Mouse (Mus musculus) frontal cortex, adult (tissue): ENCODE measurements at regions not wholly inside any gene's neighbourhood (a gene's known extent, or its start where the extent isn't known, plus 50 kb on each side); places are given as distances from the start of the nearest gene placed in this dataset.
A peak's percentile ranks its signal among the peaks of the same experiment; 100 is the strongest.

Experiments used
- ATAC-seq: cut with Nextera tagmentation; 2 replicates; pipeline ENCODE4 v1.9.2; 2017; ENCODE audit warnings: mild to moderate bottlenecking, moderate library complexity, mixed read lengths; ENCODE audit not compliant: low TSS enrichment

DNA sequence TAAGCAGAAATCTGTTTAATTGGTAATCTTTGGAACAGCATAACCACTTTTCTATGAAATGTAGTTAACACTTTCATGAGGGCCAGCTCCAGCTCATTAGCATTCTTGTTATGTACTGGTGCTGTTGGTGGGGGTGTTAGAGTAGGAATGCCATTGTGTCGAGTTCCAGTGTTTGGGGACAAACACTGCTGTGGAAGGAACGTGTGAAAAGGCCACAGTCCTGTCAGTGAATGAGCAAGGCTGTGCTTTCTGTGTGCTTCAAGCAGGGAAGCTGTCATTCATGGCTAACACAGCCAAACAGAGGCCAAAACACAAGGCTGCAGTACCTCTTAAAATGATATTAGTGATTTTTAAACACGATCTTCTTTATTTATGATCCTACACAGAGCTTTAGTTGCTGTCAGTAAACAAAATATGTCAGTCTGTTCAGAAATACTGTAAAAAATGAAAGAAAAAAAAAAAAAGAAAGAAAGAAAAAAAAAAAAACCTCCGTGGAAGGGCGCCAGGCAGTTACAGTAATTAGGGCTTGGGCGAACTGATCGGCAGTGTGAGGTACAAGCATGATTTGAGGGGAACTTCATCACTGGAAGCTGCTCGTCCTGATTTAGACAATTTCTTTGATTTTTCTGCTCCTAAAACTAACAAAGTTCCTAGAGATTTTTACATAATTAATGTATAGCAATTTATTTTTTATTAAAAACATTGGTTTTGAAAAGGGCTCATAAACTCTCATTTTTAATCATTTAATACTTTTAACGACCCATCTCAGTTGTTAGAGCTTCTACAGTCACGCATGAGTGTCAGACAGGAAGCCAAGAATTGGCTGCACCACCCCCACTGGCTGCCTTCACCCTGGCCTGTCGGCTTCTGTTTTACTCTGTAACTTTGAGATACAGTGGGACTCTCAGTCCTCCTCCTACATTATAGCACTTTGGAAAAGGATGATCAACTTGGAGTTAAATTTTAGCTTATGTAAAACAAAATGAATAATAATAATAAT is 80.8 kb upstream of the Dnajc24 start:
- no peak for ATAC-seq

DNA sequence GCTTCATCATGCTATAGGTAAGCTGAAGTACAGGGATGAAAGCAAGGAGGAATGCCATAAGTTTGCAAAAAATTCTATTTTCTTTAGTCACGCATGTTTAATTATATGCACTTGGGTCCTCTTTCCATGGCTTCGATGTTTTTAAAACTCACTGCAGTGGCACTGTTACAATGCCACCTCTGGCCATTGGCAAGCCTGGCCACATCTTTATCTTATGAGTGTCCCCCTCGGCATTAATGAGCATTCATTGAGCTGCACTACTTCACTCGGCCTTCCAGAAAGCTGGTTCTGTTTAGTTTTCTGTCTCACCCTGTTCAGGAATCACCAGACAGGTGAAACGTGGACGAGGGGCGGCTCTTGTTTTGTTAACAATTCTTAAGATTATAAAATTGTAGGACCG is 79.7 kb upstream of the Dnajc24 start:
- no peak for ATAC-seq

DNA sequence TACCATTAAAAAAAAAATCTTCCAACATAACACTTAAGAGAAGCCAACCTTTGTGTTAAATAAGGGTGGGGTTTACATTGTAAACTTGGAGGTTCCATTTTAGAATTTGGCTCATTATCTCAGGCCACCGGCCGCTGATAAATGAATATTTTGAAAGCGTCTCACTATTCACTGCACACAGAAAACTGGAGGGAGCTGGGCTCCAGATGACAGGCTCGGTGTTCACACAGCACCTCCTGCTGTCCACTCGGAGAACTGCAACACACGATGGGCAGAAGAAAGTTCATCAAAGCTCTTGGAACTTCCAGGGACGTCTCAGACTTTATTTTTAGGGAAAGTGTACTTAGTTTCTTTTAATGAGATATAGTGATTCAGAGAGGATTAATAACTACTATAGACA is 78.6 kb upstream of the Dnajc24 start:
- ATAC-seq: peak; percentile 79

DNA sequence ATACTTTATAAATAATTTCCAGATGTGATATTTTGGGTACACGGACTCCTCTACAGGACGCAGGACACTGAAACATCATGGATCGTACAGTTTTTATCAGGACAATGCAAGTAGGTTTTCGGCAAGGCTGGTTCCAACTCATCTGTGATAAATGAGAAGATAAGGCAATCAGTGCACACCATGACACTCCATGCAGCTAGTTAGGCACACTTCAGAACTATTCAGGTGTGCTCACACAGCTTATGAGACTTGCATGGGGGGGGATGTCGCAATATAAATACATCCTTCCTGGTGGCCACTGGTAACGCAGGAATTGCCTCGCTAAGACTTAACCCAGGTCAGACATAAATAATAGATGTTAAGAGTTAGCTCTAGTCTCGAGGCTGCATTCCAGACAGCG is 77.3 kb upstream of the Dnajc24 start:
- no peak for ATAC-seq

DNA sequence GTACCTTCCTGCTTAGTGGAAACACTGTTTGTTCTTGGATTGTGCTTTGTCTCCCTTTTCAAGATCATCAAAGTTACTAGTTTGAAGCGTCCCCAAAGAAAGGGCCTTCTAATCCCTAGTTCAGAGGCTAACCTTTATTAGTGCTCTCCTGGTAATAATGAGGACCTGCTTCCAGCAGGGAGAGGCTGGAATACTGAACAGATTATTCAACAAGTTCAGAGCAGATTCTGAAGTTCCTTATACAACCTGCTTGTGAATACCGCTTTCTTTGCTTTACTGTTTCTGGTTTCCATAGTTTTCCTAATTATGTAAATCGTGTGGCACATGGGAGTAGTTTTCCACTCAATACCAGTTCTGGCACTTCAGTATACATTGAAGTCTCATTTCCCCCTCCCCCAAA is 75.2 kb upstream of the Dnajc24 start:
- no peak for ATAC-seq

DNA sequence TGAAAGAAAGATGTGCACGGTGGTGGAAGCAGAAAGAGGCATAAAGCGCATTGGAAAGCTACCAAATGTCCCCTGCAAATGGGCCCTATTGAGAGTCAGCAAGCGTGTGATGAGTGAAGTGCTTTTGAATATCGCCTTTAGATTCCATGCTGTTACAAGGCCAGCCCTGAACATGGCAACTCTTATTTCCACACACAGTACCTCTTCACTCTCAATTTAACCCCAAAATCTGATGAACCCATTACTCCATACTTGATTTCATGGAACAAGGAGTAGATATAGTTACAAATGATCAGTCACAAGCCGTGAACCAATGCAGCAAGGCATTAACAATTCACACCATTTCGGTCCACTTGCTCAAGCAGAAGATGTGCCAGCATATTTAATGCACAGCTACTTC is 71.1 kb upstream of the Dnajc24 start:
- no peak for ATAC-seq

DNA sequence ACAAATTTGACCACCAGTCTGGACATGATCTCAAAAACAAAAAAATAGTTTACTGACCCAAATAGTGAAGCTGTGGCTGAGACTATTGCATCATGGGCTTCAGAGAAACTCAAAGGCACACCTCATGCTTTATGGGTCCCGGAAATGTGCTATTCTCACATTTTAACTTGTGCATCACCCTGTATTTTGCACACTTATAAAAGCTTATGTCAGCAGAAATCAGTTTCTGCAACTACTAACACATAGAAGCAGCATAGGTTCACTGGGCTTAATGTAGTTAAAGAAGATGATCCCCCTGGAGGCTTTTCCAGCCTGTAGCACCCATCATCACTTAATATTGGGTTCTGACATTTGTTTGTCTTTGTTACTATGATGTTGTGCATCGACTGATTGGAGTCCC is 61.0 kb upstream of the Dnajc24 start:
- ATAC-seq: no peak
